Mouse (Mus musculus) heart, embryonic 15.5 days (tissue): Measurements from ENCODE around the gene Reep3. TPM values are rescaled to one million over a fixed set of nuclear protein-coding genes. Genes with fewer than 3 reads are reported as not detected.
A peak's percentile ranks its signal among the peaks of the same experiment; 100 is the strongest.

Experiments
- ATAC-seq: fragments of 200-750 bp; cut with Nextera tagmentation; replicated peaks from 2 replicates; pipeline ENCODE4 v1.8.0; 2017; ENCODE audit warnings: low read depth, moderate TSS enrichment; ENCODE audit not compliant: insufficient number of reproducible peaks, insufficient read depth, low FRiP score
- H3K27ac ChIP-seq: fragments of 300-500 bp; sonication (generic); 2 replicates; pipeline ENCODE4 v1.5.1; 2015; ENCODE audit warnings: mild to moderate bottlenecking, inconsistent platforms
- H3K27me3 ChIP-seq: fragments of 300-500 bp; sonication (generic); 2 replicates; pipeline ENCODE4 v1.6.1; 2015; ENCODE audit warnings: inconsistent platforms
- H3K36me3 ChIP-seq: fragments of 300-500 bp; sonication (generic); 2 replicates; pipeline ENCODE4 v1.6.1; 2015; ENCODE audit warnings: mild to moderate bottlenecking, inconsistent platforms
- H3K4me1 ChIP-seq: fragments of 300-500 bp; sonication (generic); replicated peaks from 2 replicates; pipeline ENCODE4 v1.6.1; 2015; ENCODE audit warnings: inconsistent platforms
- H3K4me2 ChIP-seq: fragments of 300-500 bp; sonication (generic); 2 replicates; pipeline ENCODE4 v1.6.1; 2015; ENCODE audit warnings: inconsistent platforms, mild to moderate bottlenecking, moderate library complexity
- H3K4me3 ChIP-seq: fragments of 300-500 bp; sonication (generic); 2 replicates; pipeline ENCODE4 v1.5.1; 2015; ENCODE audit warnings: mild to moderate bottlenecking, inconsistent platforms
- H3K9ac ChIP-seq: fragments of 300-500 bp; sonication (generic); 2 replicates; pipeline ENCODE4 v1.6.1; 2015; ENCODE audit warnings: mild to moderate bottlenecking, inconsistent platforms
- H3K9me3 ChIP-seq: fragments of 300-500 bp; sonication (generic); replicated peaks from 2 replicates; pipeline ENCODE4 v1.6.1; 2016; ENCODE audit warnings: inconsistent platforms
- WGBS: fragments of 180-500 bp; shearing (Covaris S2); methylation state at CpG from one replicate; pipeline ENCODE4 v1.1.7; 2015; ENCODE audit warnings: mixed read lengths; 5-methylcytosine and 5-hydroxymethylcytosine counted together
- polyA plus RNA-seq: library from polyadenylated mRNA; unstranded; fragments of >200 nt; fragmentation: Nextera tagmentation; extraction: Ambion mirVana; gene quantifications from 2 replicates; pipeline ENCODE4 v1.2.1, GENCODE M21; 2015

Reep3 gene
- polyA plus RNA-seq, 1 experiment from 2014 or later, result 31.5 TPM

GRCm38 (mm10) chr10:67075931-67076878 is 20.5 kb downstream of the Reep3 start:
- Histone ChIP-seq H3K9ac (no peak overlapping the region), H3K4me1 (peaks cover 18% of the 10 kb centered on the region), H3K4me2 (no peak overlapping the region), H3K4me3 (no peak overlapping the region), H3K27me3 (no peaks in the 10 kb centered on the region), H3K27ac (no peak overlapping the region), H3K36me3 (no peaks in the 10 kb centered on the region), H3K9me3 (no peaks in the 10 kb centered on the region)
- ATAC-seq, result no peak
- 69% methylated on average over 21 of the region's 21 CpGs for WGBS

GRCm38 (mm10) chr10:67073577-67073976 is 23.2 kb downstream of the Reep3 start:
- Histone ChIP-seq H3K4me1 (peaks cover 8% of the 10 kb centered on the region), H3K4me2 (no peak overlapping the region), H3K36me3 (no peaks in the 10 kb centered on the region), H3K27ac (no peak overlapping the region), H3K9me3 (no peaks in the 10 kb centered on the region), H3K27me3 (no peaks in the 10 kb centered on the region), H3K9ac (no peak overlapping the region), H3K4me3 (no peak overlapping the region)
- 97% methylated on average over 8 of the region's 8 CpGs for WGBS
- no peak for ATAC-seq

- WGBS, result 79% methylated on average over 4 of the region's 4 CpGs
- Histone ChIP-seq H3K4me3 (no peak overlapping the region), H3K27ac (no peak overlapping the region), H3K27me3 (no peaks in the 10 kb centered on the region), H3K9me3 (no peaks in the 10 kb centered on the region), H3K36me3 (no peaks in the 10 kb centered on the region), H3K4me1 (peaks cover 7% of the 10 kb centered on the region; the same call in 1 of the 2 replicates), H3K4me2 (no peak overlapping the region), H3K9ac (no peak overlapping the region)
- ATAC-seq, result no peak
Observed at GRCm38 (mm10) chr10:67072600-67072999, 24.1 kb downstream of the Reep3 start.

GRCm38 (mm10) chr10:67071884-67072283 is 24.9 kb downstream of the Reep3 start:
- ATAC-seq, result no peak
- Histone ChIP-seq H3K36me3 (no peaks in the 10 kb centered on the region), H3K9ac (no peak overlapping the region), H3K4me3 (no peak overlapping the region), H3K4me2 (no peak overlapping the region), H3K4me1 (peaks cover 7% of the 10 kb centered on the region; the same call in 1 of the 2 replicates), H3K27ac (peak overlapping the region; percentile 23; the same call in 1 of the 2 replicates), H3K9me3 (no peaks in the 10 kb centered on the region), H3K27me3 (no peaks in the 10 kb centered on the region)
- WGBS, result 67% methylated on average over 5 of the region's 5 CpGs

GRCm38 (mm10) chr10:67071389-67071788 is 25.4 kb downstream of the Reep3 start:
- WGBS, result 64% methylated on average over 4 of the region's 4 CpGs
- H3K4me1 ChIP-seq, result peaks cover 7% of the 10 kb centered on the region; the same call in 1 of the 2 replicates
- no peak overlapping the region for H3K4me2 ChIP-seq
- H3K27ac ChIP-seq, result peak overlapping the region; percentile 23; the same call in 1 of the 2 replicates
- H3K9ac ChIP-seq, result no peak overlapping the region
- H3K36me3 ChIP-seq, result no peaks in the 10 kb centered on the region
- no peaks in the 10 kb centered on the region for H3K27me3 ChIP-seq
- no peak for ATAC-seq
- H3K9me3 ChIP-seq, result no peaks in the 10 kb centered on the region
- H3K4me3 ChIP-seq, result no peak overlapping the region

GRCm38 (mm10) chr10:67069013-67069412 is 27.7 kb downstream of the Reep3 start:
- H3K27ac ChIP-seq, result no peak overlapping the region
- H3K9ac ChIP-seq, result no peak overlapping the region
- H3K4me1 ChIP-seq, result peaks cover 16% of the 10 kb centered on the region
- no peak for ATAC-seq
- H3K27me3 ChIP-seq, result no peaks in the 10 kb centered on the region
- WGBS, result 66% methylated on average over 10 of the region's 10 CpGs
- H3K4me2 ChIP-seq, result no peak overlapping the region
- H3K9me3 ChIP-seq, result no peaks in the 10 kb centered on the region
- no peak overlapping the region for H3K4me3 ChIP-seq
- H3K36me3 ChIP-seq, result no peaks in the 10 kb centered on the region

- Histone ChIP-seq H3K27ac (no peak overlapping the region), H3K9ac (no peak overlapping the region), H3K4me3 (no peak overlapping the region), H3K4me2 (no peak overlapping the region), H3K4me1 (peaks cover 22% of the 10 kb centered on the region), H3K27me3 (no peaks in the 10 kb centered on the region), H3K9me3 (no peaks in the 10 kb centered on the region), H3K36me3 (no peaks in the 10 kb centered on the region)
- 66% methylated on average over 3 of the region's 3 CpGs for WGBS
- ATAC-seq, result no peak
Observed at GRCm38 (mm10) chr10:67066421-67066820, 30.3 kb downstream of the Reep3 start.

DNA sequence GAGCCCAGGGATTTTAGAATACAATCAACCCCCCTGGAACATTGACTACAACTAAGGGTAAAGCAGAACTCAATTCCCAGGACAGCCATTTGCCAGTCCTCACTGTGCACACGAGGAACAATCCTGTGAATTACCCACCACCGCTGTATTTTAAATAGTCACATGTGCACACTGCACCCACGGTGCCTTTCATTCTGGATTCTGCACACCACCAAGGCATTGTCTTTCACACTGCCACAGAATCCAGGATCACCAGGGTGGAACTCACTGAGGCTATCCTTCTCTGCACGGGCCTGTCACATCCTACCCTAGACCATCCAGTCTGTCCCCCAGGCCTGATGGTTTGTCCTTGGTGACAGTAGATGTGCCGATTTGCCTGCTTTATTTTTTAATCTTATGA is 30.8 kb downstream of the Reep3 start:
- H3K27ac ChIP-seq, result 0 out of 2 replicates have a peak overlapping the region, but pooled peaks have one; percentile 32
- ATAC-seq, result no peak
- H3K27me3 ChIP-seq, result no peaks in the 10 kb centered on the region
- H3K9me3 ChIP-seq, result no peaks in the 10 kb centered on the region
- no peak overlapping the region for H3K9ac ChIP-seq
- no peak overlapping the region for H3K4me2 ChIP-seq
- no peaks in the 10 kb centered on the region for H3K36me3 ChIP-seq
- 53% methylated on average over 5 of the region's 5 CpGs for WGBS
- H3K4me1 ChIP-seq, result peaks cover 26% of the 10 kb centered on the region
- no peak overlapping the region for H3K4me3 ChIP-seq

DNA sequence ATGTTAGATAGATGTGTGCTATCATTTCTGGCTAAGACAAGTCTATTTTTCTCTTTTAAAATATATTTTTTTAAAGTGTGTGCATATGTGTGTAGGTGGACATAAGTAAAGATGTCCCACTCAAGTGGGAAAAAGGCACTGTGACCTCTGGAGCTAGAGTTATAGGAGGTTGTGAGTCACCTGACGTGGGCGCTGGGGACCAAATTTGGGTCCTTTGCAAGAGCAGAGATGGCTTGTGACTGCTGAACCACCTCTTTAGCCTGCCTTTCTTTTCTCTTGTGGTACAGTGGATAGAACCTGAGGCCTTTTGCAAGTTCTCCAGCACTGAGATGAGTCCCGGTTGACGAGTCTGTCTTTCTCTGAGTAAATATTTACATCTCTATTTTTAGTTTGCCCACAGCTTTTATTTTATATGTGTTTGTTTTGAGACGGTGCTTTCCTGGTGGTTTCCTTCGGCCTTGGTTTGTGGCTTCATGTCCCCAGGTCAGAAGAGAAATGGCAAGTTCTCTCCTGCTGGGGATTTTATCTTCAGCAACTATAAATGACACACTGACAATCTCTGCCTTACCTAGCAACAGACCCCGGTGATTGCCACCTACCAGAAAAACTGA is 31.4 kb downstream of the Reep3 start:
- Histone ChIP-seq H3K9me3 (no peaks in the 10 kb centered on the region), H3K4me2 (no peak overlapping the region), H3K4me1 (peaks cover 26% of the 10 kb centered on the region), H3K27me3 (no peaks in the 10 kb centered on the region), H3K36me3 (no peaks in the 10 kb centered on the region), H3K4me3 (no peak overlapping the region), H3K9ac (no peak overlapping the region), H3K27ac (0 out of 2 replicates have a peak overlapping the region, but pooled peaks have one; percentile 32)
- WGBS, result 67% methylated on average over 7 of the region's 7 CpGs
- ATAC-seq, result no peak

DNA sequence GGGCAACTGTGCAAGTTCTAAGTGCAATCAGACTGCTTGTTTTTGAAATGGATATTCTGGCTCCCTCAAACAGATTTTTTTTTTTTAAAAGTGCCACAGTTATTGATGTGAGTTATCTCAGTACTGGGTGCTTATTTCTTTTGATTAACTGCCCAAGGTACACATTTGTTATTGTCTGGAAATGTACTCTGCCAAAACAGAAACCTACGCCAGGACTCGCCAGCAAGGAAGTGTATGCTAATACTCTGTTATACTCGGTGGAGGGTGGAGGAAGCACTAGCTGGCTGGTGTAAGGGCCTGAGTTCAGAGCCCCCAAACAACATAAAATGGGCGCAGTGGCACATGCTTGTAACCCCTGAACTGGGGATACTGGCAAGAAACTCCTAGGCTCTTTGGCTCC is 34.9 kb downstream of the Reep3 start:
- WGBS, result 43% methylated on average over 4 of the region's 4 CpGs
- peak overlapping the region; percentile 17; the same call in 1 of the 2 replicates for H3K4me2 ChIP-seq
- peaks cover 45% of the 10 kb centered on the region for H3K4me1 ChIP-seq

DNA sequence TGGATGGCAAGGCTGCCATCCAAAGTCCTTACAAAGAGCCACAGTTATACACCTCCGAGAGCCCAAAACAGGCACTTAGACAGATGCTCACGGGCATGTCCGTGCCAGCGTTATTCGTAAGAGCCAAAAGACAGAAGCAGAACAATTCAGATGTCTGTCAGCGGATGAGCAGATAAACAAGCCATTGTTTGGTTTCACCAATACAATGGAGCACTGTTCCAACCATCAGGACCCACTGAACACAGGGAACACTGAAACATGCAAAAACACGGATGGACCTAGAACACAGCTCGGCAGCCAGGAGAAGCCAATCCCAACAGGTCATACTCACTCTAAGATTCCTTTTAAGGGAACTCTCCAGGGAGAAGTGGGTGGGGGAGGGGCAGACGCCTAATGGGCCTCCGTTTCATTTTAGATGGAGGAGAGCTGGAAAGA is 35.4 kb downstream of the Reep3 start:
- H3K4me2 ChIP-seq, result peak overlapping the region; percentile 17; the same call in 1 of the 2 replicates

More for the DNA sequence above, 34.9 kb downstream of the Reep3 start:
- Histone ChIP-seq H3K27ac (peak overlapping the region; percentile 29; the same call in 1 of the 2 replicates), H3K9ac (no peak overlapping the region), H3K27me3 (no peaks in the 10 kb centered on the region), H3K4me3 (no peak overlapping the region), H3K9me3 (no peaks in the 10 kb centered on the region), H3K36me3 (no peaks in the 10 kb centered on the region)
- ATAC-seq, result no peak

More for the DNA sequence above, 35.4 kb downstream of the Reep3 start:
- Histone ChIP-seq H3K27me3 (no peaks in the 10 kb centered on the region), H3K36me3 (no peaks in the 10 kb centered on the region), H3K9ac (no peak overlapping the region), H3K27ac (peak overlapping the region; percentile 29; the same call in 1 of the 2 replicates), H3K4me3 (no peak overlapping the region), H3K9me3 (no peaks in the 10 kb centered on the region), H3K4me1 (peaks cover 49% of the 10 kb centered on the region)
- ATAC-seq, result no peak
- 45% methylated on average over 10 of the region's 10 CpGs for WGBS
